Mouse (Mus musculus): ENCODE measurements around the gene Arhgap20. TPM values are rescaled to one million over a fixed set of nuclear protein-coding genes. Genes with fewer than 3 reads are reported as not detected.

Arhgap20 gene
- polyA plus RNA-seq, 1 experiment: 10.1 TPM

GRCm38 (mm10) chr9:51750144-51750543, 15.0 kb upstream of the Arhgap20 start:
- Histone ChIP-seq H3K27me3 (ENCODE audit: control insufficient read depth, insufficient read depth, low read length) (no peaks in the 10 kb centered on the region), H3K36me3 (ENCODE audit: control insufficient read depth, insufficient read depth, low read length) (no peaks in the 10 kb centered on the region), H3K4me1 (ENCODE audit: control insufficient read depth, insufficient read depth, low read length) (no peaks in the 10 kb centered on the region), H3K4me3 (ENCODE audit: control insufficient read depth, low read depth, low read length) (no peak overlapping the region), H3K27ac (ENCODE audit: control insufficient read depth, insufficient read depth, low read depth, low read length) (no peak overlapping the region)
- no peak for TF ChIP-seq POLR2A (IDR thresholded peaks at IDR 0.05; ENCODE audit: control insufficient read depth, low read depth, low read length)
- no peak for TF ChIP-seq CTCF (IDR thresholded peaks at IDR 0.05; ENCODE audit: control insufficient read depth, insufficient read depth, insufficient replicate concordance, low read depth, low read length)

DNA sequence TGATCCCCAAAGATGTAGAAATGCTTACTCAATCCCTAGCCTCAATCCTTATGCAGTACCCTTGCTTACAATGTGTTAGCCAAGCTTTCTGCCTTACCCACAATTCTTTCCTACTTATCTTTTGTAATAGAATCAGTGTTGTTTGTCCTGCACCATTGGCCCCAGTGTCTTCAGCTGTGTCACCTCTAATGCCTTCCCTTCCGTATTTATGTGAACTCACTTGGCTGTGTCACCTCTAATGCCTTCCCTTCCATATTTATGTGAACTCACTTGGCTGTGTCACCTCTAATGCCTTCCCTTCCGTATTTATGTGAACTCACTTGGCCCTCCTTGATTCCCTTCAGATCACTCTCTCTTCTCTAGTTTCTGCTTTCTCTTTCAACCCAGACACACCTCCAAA, 4.1 kb upstream of the Arhgap20 start:
- peaks cover 11% of the 10 kb centered on the region for H3K4me1 ChIP-seq (ENCODE audit: control insufficient read depth, insufficient read depth, low read length)
- TF ChIP-seq POLR2A (IDR thresholded peaks at IDR 0.05; ENCODE audit: control insufficient read depth, low read depth, low read length) (no peak), CTCF (IDR thresholded peaks at IDR 0.05; ENCODE audit: control insufficient read depth, insufficient read depth, insufficient replicate concordance, low read depth, low read length) (no peak)
- no peaks in the 10 kb centered on the region for H3K27me3 ChIP-seq (ENCODE audit: control insufficient read depth, insufficient read depth, low read length)
- no peak overlapping the region for H3K4me3 ChIP-seq (ENCODE audit: control insufficient read depth, low read depth, low read length)
- no peaks in the 10 kb centered on the region for H3K36me3 ChIP-seq (ENCODE audit: control insufficient read depth, insufficient read depth, low read length)
- no peak overlapping the region for H3K27ac ChIP-seq (ENCODE audit: control insufficient read depth, insufficient read depth, low read depth, low read length)

GRCm38 (mm10) chr9:51764041-51764875, 879 bp upstream of the Arhgap20 start:
- TF ChIP-seq CTCF (IDR thresholded peaks at IDR 0.05; ENCODE audit: control insufficient read depth, insufficient read depth, insufficient replicate concordance, low read depth, low read length): no peak
- no peak for TF ChIP-seq POLR2A (IDR thresholded peaks at IDR 0.05; ENCODE audit: control insufficient read depth, low read depth, low read length)
- peak overlapping the region; percentile 91 for H3K4me3 ChIP-seq (ENCODE audit: control insufficient read depth, low read depth, low read length)
- peak overlapping the region; percentile 68; the same call in 1 of the 2 replicates for H3K27ac ChIP-seq (ENCODE audit: control insufficient read depth, insufficient read depth, low read depth, low read length)
- H3K36me3 ChIP-seq (ENCODE audit: control insufficient read depth, insufficient read depth, low read length): no peaks in the 10 kb centered on the region
- no peaks in the 10 kb centered on the region for H3K27me3 ChIP-seq (ENCODE audit: control insufficient read depth, insufficient read depth, low read length)
- H3K4me1 ChIP-seq (ENCODE audit: control insufficient read depth, insufficient read depth, low read length): peaks cover 18% of the 10 kb centered on the region

GRCm38 (mm10) chr9:51765417-51766174, 459 bp downstream of the Arhgap20 start:
- Histone ChIP-seq H3K4me1 (ENCODE audit: control insufficient read depth, insufficient read depth, low read length) (peaks cover 18% of the 10 kb centered on the region), H3K27me3 (ENCODE audit: control insufficient read depth, insufficient read depth, low read length) (no peaks in the 10 kb centered on the region), H3K4me3 (ENCODE audit: control insufficient read depth, low read depth, low read length) (peak overlapping the region; percentile 91), H3K36me3 (ENCODE audit: control insufficient read depth, insufficient read depth, low read length) (no peaks in the 10 kb centered on the region), H3K27ac (ENCODE audit: control insufficient read depth, insufficient read depth, low read depth, low read length) (peak overlapping the region; percentile 71)
- no peak for TF ChIP-seq CTCF (IDR thresholded peaks at IDR 0.05; ENCODE audit: control insufficient read depth, insufficient read depth, insufficient replicate concordance, low read depth, low read length)
- TF ChIP-seq POLR2A (IDR thresholded peaks at IDR 0.05; ENCODE audit: control insufficient read depth, low read depth, low read length): 0 out of 2 replicates have a peak, but pooled peaks have one; percentile 33

- Histone ChIP-seq H3K36me3 (ENCODE audit: control insufficient read depth, insufficient read depth, low read length) (no peaks in the 10 kb centered on the region), H3K4me3 (ENCODE audit: control insufficient read depth, low read depth, low read length) (peak overlapping the region; percentile 91), H3K27ac (ENCODE audit: control insufficient read depth, insufficient read depth, low read depth, low read length) (peak overlapping the region; percentile 71), H3K27me3 (ENCODE audit: control insufficient read depth, insufficient read depth, low read length) (no peaks in the 10 kb centered on the region), H3K4me1 (ENCODE audit: control insufficient read depth, insufficient read depth, low read length) (peaks cover 18% of the 10 kb centered on the region)
- TF ChIP-seq CTCF (IDR thresholded peaks at IDR 0.05; ENCODE audit: control insufficient read depth, insufficient read depth, insufficient replicate concordance, low read depth, low read length): no peak
- no peak for TF ChIP-seq POLR2A (IDR thresholded peaks at IDR 0.05; ENCODE audit: control insufficient read depth, low read depth, low read length)
These were observed 1.3 kb downstream of the Arhgap20 start for GRCm38 (mm10) chr9:51766175-51767062.

DNA sequence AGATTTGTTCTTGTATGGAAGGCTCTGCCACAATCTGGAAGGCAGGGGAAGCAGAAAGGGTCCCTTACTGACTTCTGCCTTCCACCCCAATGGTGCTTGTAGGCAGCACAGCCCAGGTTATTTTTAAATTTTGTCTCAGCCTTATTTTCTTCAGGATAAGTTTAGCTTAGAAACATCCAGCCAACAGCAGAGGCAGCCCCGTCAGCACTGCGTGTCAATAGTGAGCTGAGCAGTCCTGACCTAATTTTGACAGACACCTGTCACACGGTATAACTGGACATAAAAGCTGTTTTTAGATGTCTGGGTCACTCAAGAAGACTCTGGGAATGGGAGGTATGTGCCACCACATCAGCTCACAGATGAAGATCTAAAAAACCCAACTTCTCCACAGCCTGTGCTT, 9.1 kb downstream of the Arhgap20 start:
- no peaks in the 10 kb centered on the region for H3K27me3 ChIP-seq (ENCODE audit: control insufficient read depth, insufficient read depth, low read length)
- H3K4me1 ChIP-seq (ENCODE audit: control insufficient read depth, insufficient read depth, low read length): no peaks in the 10 kb centered on the region
- H3K27ac ChIP-seq (ENCODE audit: control insufficient read depth, insufficient read depth, low read depth, low read length): no peak overlapping the region
- TF ChIP-seq CTCF (IDR thresholded peaks at IDR 0.05; ENCODE audit: control insufficient read depth, insufficient read depth, insufficient replicate concordance, low read depth, low read length) (no peak), POLR2A (IDR thresholded peaks at IDR 0.05; ENCODE audit: control insufficient read depth, low read depth, low read length) (no peak)
- no peak overlapping the region for H3K4me3 ChIP-seq (ENCODE audit: control insufficient read depth, low read depth, low read length)
- no peaks in the 10 kb centered on the region for H3K36me3 ChIP-seq (ENCODE audit: control insufficient read depth, insufficient read depth, low read length)

Data from testis, adult 2 months (tissue).